Mouse (Mus musculus) layer of hippocampus, adult 18-20 months (tissue): ENCODE measurements around the gene Bola3. TPM values are rescaled to one million over a fixed set of nuclear protein-coding genes. Genes with fewer than 3 reads are reported as not detected.

ENCODE experiments used
- DNase-seq, 2 experiments: peaks; one replicate each; pipeline ENCODE4 v3.0.0; 2022; ENCODE audit warnings: low spot score in 2 of 2
- microRNA-seq, 2 experiments: library from miRNA; unstranded; fragments of <30 nt; microRNA quantifications; one replicate each; pipeline ENCODE4 v1.2.0; 2021
- total RNA-seq, 2 experiments: library from RNA; stranded (reverse); gene quantifications; 2 replicates each; pipeline ENCODE4 v1.2.3; 2021

The Bola3 gene
- total RNA-seq, 2 experiments from 2014 or later: 47.1 to 58.9 TPM

DNA sequence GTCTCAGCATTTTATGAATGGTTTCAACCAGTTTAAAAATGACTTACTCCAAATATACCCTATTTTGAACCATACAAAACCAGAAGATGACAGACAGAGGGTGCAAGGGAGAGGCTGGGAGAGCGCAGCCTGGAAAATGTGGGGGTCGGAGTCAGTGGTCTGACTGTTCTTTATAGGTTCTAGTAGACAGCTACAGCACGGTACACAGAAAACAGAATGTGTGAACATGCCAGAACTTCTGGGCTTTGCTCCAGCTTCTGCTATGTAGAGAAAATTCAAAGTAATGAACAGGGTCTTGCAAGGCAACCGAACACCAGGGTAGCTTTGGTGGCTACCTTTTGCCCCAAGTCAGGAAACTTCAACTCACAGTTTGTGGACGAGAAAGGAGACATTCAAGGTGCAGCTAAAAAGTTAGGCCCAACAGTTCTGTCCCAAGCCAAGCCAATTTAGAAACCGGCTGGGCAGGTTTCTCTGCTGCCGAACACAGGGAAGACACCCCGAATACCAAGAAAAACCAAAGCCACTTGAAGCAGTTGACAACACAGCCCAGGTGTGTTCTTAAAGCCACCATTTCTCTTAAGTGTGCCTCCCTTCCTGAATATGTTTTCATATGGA, 43.3 kb downstream of the Bola3 start:
- DNase-seq: peak in 1 of 2 experiments; percentile 61

DNA sequence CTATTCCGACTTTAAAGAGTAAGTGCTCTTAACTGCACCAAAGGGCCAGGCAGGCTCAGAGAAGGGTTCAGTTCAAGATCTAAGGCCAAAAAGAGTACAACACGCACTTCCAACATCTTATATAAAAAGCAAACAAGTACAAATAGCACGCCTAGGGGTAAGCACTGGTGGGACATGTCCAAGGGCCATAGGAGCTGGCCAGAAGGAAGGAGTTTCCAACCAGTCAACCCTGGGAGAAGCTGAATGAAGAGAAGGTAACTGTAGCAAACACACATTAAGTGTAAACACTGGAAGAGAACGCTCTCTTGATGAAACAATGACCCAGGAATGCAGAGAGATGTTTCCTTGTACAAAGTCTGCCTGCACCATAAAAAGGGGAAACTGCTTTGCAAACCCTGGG, 45.2 kb downstream of the Bola3 start:
- no peak for DNase-seq

DNA sequence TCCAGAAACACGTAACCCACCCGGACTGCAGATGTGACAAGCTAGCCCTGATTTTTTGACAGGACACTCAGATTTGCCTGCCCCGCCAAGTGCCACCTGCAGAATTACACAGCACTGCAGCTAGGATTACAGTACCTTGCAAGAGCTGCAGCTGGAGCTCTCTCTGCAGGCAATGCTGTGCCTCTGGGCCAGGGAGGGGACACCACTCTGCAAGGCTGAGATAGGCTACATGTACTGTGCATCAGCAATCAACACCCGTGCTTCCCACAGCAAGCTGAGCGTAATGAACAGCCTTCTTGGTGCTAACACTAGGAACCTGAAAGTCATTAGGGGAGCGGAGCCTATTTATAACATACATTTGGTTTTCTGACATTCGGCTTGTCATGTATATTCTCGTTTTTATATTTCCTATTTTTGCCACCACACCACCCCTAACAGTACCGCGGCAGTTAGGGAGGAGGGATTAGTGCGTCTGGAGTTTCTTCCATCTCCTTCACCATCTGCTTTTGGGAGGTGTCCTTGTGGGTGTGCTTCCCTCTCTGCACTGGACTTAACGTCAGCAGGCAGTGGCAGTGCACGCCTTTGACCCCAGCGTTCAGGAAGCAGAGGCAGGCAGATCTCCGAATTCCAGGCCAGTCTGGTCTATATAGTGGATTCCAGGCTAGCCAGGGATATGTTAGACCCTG, 46.7 kb downstream of the Bola3 start:
- no peak for DNase-seq

GRCm38 (mm10) chr6:83396711-83397110, 47.8 kb downstream of the Bola3 start:
- peak in 1 of 2 experiments; percentile 48 for DNase-seq

- no peak for DNase-seq
These were observed 48.8 kb downstream of the Bola3 start for GRCm38 (mm10) chr6:83397728-83398127.

DNA sequence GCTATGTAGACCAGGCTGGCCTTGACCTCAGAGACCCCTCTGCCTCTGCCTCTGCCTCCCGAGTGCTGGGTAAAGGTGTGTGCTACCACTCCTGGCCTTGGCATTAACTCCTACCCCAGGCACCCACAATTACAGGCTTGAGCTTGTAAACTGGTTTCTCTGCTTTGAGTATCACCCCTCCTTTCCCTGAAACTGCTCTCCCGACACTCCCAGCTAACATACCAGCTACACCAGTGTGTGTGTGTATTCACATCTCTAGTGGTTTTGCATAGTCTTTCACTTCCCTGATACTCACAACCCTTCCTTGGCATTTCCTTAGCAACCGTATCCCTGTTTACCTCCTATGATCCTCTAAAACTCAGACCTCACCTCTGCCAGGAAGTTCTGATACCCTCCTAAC, 50.8 kb downstream of the Bola3 start:
- DNase-seq: no peak

DNA sequence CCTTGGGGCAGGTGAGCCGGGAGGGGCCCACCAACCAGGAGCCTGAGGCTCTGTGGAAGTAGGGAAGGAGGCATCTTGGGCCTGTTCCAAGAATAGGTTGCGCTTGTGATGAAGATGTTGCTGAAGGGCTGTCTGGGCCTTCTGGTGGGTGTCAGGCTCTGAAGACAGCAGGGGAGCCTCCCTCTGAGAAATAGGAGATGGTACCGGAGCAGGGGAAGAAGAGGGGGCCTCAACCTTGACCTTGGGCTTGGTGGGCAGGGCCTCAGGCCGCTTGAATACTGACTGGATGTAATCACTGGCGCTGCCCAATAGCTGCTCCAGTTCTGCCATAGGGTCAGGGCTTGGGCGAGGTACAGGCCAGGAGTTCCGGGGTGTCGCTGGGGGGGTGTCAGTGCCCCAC, 54.5 kb downstream of the Bola3 start:
- DNase-seq: no peak

DNA sequence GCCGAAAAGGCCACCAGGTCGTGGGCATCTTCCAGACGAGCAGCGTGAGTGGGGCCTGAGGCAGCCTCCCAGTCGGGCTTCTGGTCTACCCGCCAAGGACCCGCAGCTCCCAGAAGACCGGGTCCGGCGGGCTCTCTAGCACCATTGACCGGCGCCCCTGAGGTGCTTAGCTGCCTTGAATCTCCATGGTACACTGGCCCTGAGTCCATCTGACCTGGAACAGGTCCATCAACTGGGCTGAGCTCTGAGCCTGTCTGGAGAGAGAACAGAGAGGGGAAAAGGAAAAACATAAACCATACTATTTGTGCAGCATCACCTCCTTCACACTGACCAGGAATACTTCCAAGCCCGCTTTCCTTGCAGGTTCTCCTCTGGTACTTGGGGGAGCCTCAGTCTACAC, 55.6 kb downstream of the Bola3 start:
- DNase-seq: no peak

DNA sequence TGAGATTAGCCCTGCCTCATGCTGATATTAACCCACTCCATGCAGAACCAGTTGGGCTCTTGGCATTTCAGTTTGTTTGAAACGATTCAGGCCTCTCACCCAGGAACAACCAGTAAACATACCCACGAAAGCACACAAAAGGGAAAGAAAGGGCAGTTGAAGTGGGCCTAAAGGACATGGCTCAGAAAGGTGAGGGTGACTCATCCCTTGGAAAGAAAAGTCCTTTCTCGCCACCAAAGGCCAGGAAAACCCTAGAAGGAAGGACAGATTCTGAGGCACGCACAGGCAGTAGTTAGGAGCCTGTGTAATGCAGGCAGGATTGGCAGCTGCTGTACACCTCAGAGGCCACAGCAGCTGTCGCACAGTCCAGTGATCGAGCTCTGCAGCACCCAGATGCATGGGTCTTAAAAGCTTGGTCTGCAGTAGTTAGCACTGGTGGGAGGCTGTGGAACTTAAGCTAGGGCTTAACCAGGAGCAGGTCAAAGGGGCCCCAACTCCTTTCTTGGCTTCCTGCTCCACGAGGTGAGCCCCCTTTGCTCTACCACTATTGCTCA, 56.6 kb downstream of the Bola3 start:
- no peak for DNase-seq

DNA sequence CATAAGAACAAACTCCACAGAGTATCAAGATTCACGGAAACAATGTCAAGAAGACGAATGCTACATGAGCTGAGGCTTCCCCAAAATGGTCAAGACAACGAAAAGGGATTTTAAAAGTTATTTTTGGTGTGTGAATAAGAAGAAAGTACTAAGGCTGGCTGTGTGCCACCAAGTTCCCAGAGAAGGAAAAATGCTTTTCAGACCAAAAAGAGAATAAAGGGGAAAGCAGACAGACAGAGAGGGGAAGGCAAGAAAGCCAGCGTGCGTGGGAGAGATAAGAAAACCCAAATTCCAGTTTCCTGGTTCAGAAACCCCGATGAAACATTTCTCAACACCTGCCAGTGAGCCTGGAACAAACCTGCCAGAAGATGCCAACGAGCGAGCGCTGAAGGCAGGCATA, 59.6 kb downstream of the Bola3 start:
- peak in 1 of 2 experiments; percentile 40 for DNase-seq

Small RNAs within 50 kb of the gene (microRNA-seq; reads per million reads assigned to microRNA genes)
- gene Mir6374: 0 reads per million in 2 experiments

Other genes starting within 250 kb of the Bola3 start
- 1 to 10 TPM; 7.7 to 9.4 TPM for gene Ccdc142, start 247.5 kb upstream of the Bola3 start, total RNA-seq
- 1 to 10 TPM; 6.5 to 7.6 TPM for gene Gm42688, start 247.5 kb upstream of the Bola3 start, total RNA-seq
- gene Mrpl53, start 240.1 kb upstream of the Bola3 start, total RNA-seq: 10 to 100 TPM; 58.4 to 69.3 TPM
- gene Mogs, start 233.7 kb upstream of the Bola3 start, total RNA-seq: 10 to 100 TPM; 27.0 TPM
- gene Wbp1, start 227.6 kb upstream of the Bola3 start, total RNA-seq: 10 to 100 TPM; 47.4 to 52.5 TPM
- gene Ino80b, start 223.7 kb upstream of the Bola3 start, total RNA-seq: 10 to 100 TPM; 28.0 to 29.5 TPM
- 10 to 100 TPM; 73.5 to 75.8 TPM for gene Rtkn, start 213.7 kb upstream of the Bola3 start, total RNA-seq
- 10 to 100 TPM; 24.4 to 27.6 TPM for gene Wdr54, start 192.8 kb upstream of the Bola3 start, total RNA-seq
- 10 to 100 TPM; 25.3 to 26.1 TPM for gene 1700003E16Rik, start 192.7 kb upstream of the Bola3 start, total RNA-seq
- gene Dctn1, start 183.2 kb upstream of the Bola3 start, total RNA-seq: 100 to 1,000 TPM; 398 to 403 TPM
- 1 to 10 TPM in 1 of 2 experiments, under 1 TPM in 1; 0.25 to 1.2 TPM for gene Slc4a5, start 129.3 kb upstream of the Bola3 start, total RNA-seq
- 1 to 10 TPM; 6.6 to 7.1 TPM for gene Mthfd2, start 23.2 kb upstream of the Bola3 start, total RNA-seq
- gene Mob1a, start 23.1 kb upstream of the Bola3 start, total RNA-seq: 10 to 100 TPM; 19.2 to 20.5 TPM
- 10 to 100 TPM; 53.2 to 58.7 TPM for gene Tet3, start 109.9 kb downstream of the Bola3 start, total RNA-seq
- 10 to 100 TPM; 28.2 to 33.3 TPM for gene Dguok, start 157.8 kb downstream of the Bola3 start, total RNA-seq
- gene Actg2, start 187.1 kb downstream of the Bola3 start, total RNA-seq: not detected
- 10 to 100 TPM; 35.4 to 36.4 TPM for gene Stambp, start 223.6 kb downstream of the Bola3 start, total RNA-seq